Mouse (Mus musculus) bone marrow, adult 2 months (tissue): Measurements from ENCODE around the gene Ms4a4a.

Source experiments
- CTCF ChIP-seq: fragments of 200-500 bp; IDR thresholded peaks from 2 replicates; pipeline ENCODE4 v1.5.1; 2011; ENCODE audit warnings: low read length, control low read depth; ENCODE audit not compliant: control insufficient read depth, insufficient read depth
- POLR2A ChIP-seq: fragments of 200-500 bp; IDR thresholded peaks from 2 replicates; pipeline ENCODE4 v1.6.1; 2011; ENCODE audit warnings: low read depth, mild to moderate bottlenecking, control low read depth, low read length, borderline replicate concordance; ENCODE audit not compliant: control insufficient read depth

DNA sequence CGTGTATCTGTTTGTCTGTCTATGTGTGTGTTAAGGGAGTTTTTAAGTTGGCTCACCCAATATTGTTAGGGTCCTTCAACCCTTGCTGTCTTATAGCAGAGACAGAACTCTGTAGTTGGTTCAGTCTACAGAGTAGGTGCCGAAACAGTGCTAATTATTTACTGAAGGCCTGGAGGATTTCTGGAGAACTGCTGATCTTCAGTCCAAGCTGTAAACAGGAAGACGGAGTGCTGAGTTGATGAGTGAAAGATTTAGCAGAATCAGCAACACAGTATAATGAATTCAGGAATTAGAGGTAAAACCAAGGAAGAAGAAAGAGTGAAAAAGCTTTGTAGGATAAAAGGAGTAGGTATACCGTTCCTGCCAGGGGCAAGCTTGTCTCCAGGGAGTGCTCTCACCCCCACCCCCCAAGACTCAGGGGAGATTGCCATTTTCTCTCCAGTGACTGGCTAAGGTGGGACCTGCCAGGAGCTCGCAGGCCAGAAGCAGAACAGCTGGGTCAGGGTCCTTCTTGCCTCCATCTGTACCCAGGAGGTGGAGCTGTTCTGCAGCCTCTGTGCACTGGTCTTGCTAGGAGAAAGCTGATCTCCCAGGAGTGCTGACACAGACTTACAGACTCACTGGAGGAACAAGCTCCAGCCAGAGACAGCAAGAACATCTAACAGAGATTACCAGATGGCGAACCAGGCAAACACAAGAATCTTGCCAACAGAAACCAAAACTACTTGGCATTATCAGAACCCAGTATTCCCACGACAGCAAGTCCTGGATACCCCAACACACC, 25.4 kb upstream of the Ms4a4a start:
- TF ChIP-seq POLR2A = no peak
- peak; percentile 21; the same call in 1 of the 2 replicates for TF ChIP-seq CTCF
